Mouse (Mus musculus): Measurements from ENCODE around the gene Zfp65.
"Not testable (repeated sequence)": the region's sequence is repeated elsewhere in the genome, so short reads cannot be mapped to it uniquely, and the experiment has no call there.

The Zfp65 gene

GRCm38 (mm10) chr13:67728641-67729318 is at the start of gene Zfp65:
Gene Zfp65, minus strand, starts transcription at chr13:67729173.
- DNase-seq = peak; percentile 38

- DNase-seq = no peak
These were observed 34.2 kb upstream of the Zfp65 start for GRCm38 (mm10) chr13:67763031-67763768.

GRCm38 (mm10) chr13:67759966-67760365 is 31.0 kb upstream of the Zfp65 start:
- DNase-seq = no peak

GRCm38 (mm10) chr13:67755761-67756160 is 26.8 kb upstream of the Zfp65 start:
- DNase-seq = no peak

GRCm38 (mm10) chr13:67754333-67755306 is 25.6 kb upstream of the Zfp65 start, which contains the start of gene Zfp85:
Gene Zfp85, minus strand, starts transcription at chr13:67755228.
- peak; percentile 47 for DNase-seq

- no peak for DNase-seq
These were observed 14.9 kb upstream of the Zfp65 start for GRCm38 (mm10) chr13:67743896-67744295.

GRCm38 (mm10) chr13:67742941-67743340 is 14.0 kb upstream of the Zfp65 start:
- no peak for DNase-seq

- not testable (repeated sequence) for DNase-seq
These were observed 5.4 kb upstream of the Zfp65 start for GRCm38 (mm10) chr13:67734391-67734790.

- peak; percentile 39 for DNase-seq
These were observed 468 bp upstream of the Zfp65 start for GRCm38 (mm10) chr13:67729441-67729840.

GRCm38 (mm10) chr13:67728106-67728505 is 867 bp downstream of the Zfp65 start:
- DNase-seq = no peak

- DNase-seq = not testable (repeated sequence)
These were observed 3.6 kb downstream of the Zfp65 start for GRCm38 (mm10) chr13:67725331-67725730.

- DNase-seq = peak; percentile 78
These were observed 5.0 kb downstream of the Zfp65 start for GRCm38 (mm10) chr13:67723848-67724479.

- DNase-seq = no peak
These were observed 42.0 kb downstream of the Zfp65 start, which contains the start of gene Zfp738 for GRCm38 (mm10) chr13:67686971-67687370. Gene Zfp738, minus strand, starts transcription at chr13:67687071.

GRCm38 (mm10) chr13:67683841-67684240 is 45.1 kb downstream of the Zfp65 start:
- not testable (repeated sequence) for DNase-seq

- DNase-seq = peak; percentile 63
These were observed 45.8 kb downstream of the Zfp65 start for GRCm38 (mm10) chr13:67682959-67683735.

GRCm38 (mm10) chr13:67674902-67675301 is 54.1 kb downstream of the Zfp65 start:
- no peak for DNase-seq

Data from right cerebral cortex, postnatal 4 days (tissue).